Mouse (Mus musculus): ENCODE data around the gene Myo1d.
"Not testable (repeated sequence)": the region's sequence is repeated elsewhere in the genome, so short reads cannot be mapped to it uniquely, and the experiment has no call there.

DNA sequence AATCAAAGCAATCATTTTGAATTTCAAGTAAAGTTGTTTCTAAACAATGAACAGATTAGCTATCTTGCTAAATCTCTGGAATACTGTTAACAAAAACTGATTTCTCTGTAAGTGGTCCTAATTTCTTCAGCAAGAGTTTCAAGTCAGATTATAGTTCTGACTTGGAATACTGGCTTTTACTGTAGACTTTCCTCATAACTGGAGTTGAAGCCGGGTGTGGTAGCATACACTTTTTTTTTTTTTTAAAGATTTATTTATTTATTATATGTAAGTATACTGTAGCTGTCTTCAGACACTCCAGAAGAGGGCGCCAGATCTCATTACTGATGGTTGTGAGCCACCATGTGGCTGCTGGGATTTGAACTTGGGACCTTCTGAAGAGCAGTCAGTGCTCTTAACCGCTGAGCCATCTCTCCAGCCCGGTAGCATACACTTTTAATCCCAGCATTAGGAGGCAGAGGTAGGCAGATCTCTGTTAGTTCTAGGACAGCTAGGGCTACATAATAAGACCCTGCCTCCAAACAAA, 316.2 kb downstream of the Myo1d start:
- not testable (repeated sequence) for TF ChIP-seq CTCF (IDR thresholded peaks at IDR 0.05; ENCODE audit: borderline replicate concordance, insufficient read depth, low read depth, low read length); POLR2A (IDR thresholded peaks at IDR 0.05; ENCODE audit: borderline replicate concordance, insufficient read depth, low read length)

All from cerebellum, adult 2 months (tissue).